Mouse (Mus musculus) layer of hippocampus, adult 9-11 months (tissue): ENCODE results near the gene Mag.
"Not testable (repeated sequence)": the region's sequence is repeated elsewhere in the genome, so short reads cannot be mapped to it uniquely, and the experiment has no call there.

Experiments
- DNase-seq: peaks from one replicate; pipeline ENCODE4 v3.0.0; 2022

Gene Mag

DNA sequence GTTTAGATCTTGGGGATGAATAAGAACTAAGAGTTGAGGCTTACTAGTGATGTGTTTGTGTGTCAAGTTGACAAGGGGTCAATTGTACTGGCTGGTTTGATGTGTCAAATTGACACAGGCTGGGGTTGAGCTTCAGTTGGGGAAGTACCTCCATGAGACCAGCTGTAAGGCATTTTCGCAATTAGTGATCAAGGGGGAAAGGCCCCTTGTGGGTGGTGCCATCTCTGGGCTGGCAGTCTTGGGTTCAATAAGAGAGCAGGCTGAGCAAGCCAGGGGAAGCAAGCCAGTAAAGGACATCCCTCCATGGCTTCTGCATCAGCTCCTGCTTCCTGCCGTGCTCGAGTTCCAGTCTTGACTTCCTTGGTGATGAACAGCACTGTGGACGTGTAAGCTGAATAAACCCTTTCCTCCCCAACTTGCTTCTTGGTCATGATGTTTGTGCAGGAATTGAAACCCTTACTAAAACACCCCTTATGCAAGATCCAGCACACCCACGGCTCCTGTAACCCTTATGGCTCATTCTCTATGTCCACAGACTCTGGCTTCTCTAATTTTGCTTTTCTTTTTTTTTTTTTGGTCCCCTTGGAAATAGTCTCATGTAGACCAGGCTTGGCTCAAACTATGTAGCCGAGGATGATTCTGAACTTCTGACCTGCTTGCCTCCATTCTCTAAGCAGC lies 20.9 kb upstream of the Mag start:
- DNase-seq, result not testable (repeated sequence)

DNA sequence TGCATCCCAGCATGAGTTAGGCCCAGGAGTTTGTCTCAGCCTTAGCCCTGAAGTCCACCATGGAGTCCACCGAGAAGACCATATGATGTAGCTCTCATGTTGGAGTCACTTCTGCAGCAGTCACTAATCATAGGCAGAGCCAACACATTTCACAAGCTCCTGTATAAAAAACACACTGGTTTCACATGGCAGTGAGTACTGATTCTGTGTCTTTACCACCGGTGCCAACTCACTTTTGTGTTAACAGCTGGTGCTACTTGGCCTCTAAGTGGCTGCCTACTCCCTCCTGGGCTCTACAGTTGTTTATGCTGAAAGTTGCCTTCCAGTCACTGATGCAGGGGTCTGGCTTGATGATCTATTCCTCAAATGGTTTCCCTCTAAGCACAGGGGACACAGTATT lies 9.9 kb upstream of the Mag start, which contains the start of gene Hamp2:
Gene Hamp2, minus strand, starts transcription at position 101 of the 400 bp plus-strand sequence.
- DNase-seq, result not testable (repeated sequence)

DNA sequence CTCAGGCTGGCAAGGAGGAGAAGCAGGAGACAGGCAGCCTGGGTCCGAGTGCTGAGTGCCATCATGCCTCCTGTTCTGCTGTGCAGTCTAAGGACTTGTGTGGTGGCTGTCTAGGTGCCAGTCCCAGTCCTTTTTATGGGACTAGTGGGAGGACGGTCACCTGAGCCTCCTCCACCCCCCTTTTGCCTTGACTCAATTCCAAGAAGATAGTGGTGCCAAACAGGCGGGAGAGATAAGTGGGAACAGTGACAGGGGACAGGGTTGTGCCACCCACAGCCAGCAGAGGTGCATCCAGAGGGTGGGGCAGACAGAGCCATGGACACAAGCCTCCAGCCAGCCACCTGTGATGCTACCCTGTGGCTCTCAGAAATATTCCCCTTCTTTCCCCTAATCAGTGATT lies 9.4 kb upstream of the Mag start:
- DNase-seq, result no peak

DNA sequence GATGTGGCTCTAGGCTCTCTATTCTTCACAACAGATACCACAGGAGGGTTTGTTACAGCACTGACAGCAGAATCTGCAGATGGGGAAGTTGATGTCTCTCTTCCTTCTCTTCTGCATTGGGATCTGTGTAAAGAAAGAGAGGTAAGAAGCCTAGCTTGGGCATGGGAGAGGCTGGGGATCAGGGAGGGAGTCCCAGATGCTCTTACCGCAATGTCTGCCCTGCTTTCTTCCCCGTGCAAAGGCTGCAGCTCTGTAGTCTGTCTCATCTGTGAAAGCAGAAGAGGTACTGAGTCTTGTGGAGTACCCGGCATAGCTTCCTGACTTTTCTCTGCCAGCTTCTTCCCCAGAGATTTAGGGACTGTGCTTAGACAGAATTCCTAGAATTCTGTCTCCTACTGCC lies 7.8 kb upstream of the Mag start:
- not testable (repeated sequence) for DNase-seq

DNA sequence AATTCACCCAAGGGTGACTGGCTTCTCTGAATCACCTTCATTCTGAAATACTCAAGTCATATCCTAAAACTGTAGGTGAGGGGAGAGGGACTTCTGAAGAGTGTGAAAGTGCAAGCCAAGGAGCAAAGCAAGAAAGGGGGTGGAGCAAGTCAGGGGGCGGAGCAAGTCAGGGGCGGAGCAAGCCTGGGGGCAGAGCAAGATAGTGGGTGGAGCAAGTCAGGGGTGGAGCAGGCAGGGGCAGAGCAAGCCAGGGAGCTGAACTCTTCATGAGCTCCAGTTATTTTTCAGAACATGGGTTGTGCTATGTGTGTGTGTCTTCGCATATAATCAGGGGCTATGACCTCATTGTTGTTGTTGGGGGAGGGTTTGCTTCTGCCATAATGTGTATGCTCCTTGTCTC lies 5.5 kb upstream of the Mag start:
- DNase-seq, result no peak

DNA sequence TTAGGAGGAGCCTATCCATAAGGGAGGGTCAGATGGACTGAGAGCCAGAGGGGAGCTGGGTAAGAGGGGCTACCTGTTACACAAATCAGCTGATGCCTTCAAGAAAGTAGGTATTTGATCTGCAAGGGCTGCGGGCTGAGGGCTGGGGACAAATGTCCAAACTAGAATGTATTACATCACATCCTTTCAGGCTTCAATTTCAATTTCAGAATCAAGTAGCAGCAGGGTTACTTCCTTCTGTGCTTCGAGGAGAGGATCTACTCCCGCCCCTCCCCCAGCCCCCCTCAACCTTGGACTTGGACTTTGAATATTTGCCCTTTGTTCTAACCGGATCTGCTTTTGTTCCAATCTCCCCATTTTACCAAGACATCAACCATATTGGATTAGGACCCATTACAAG lies 2.5 kb upstream of the Mag start:
- no peak for DNase-seq

DNA sequence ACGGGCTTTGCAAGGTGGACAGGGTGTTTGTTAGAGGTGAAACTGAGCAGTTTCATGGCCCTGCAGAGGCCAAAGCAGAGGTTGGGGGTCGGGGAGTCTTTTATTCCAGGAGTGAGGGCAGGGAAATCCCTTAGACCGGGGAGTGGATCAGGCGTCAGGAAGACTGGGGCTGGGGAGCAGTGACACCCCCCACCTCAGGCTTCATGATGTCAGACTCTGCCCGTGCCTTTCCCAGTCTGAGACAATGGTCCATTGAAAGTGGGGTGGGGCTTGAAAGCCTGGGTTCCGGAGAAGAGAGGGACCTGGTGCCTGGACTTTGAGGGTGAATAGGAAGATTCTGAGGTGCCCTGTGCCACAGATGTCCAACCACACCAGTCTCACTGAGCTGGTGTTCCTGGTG lies 2.0 kb upstream of the Mag start:
- DNase-seq, result peak; percentile 69

DNA sequence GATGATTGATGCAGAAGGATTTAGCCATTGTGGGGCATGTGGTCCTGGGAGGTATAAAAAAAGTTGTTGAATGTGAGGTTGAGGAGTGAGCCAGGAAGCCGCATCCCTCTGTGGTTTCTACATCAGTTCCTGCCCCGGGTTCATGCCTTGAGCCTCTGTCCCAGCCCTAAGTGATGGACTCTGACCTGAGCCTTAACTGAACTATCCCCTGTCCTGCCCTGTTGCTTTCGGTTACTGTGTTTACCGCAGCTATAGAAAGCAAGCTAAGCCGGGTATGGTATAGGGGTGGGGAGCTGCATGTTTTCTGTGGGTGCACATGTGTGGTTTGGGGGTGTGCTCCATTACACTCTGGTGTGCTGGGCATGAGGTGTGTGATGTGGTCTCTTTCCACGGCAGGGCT lies 4.9 kb downstream of the Mag start:
- no peak for DNase-seq

DNA sequence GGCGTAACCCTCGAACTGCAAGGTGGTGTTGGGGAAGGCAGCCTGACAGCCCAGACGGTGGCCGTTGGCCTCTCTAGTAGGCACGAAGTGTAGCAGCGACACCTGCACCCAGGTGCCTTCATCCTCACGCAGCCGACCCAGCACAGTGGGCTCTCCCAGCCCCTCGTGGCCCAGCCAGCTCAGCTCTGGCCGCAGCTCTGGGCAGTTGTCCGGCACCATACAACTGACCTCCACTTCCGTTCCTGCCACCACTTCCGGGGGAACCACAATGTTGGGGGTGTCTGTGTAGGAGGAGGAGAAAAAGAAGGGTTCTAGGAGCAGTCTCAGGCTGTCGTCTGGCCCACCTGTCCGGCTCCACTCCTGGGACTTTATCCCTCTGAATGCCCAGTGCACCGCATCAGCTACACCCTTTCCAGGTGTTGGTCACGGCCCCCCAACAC lies 5.7 kb downstream of the Mag start:
- no peak for DNase-seq

DNA sequence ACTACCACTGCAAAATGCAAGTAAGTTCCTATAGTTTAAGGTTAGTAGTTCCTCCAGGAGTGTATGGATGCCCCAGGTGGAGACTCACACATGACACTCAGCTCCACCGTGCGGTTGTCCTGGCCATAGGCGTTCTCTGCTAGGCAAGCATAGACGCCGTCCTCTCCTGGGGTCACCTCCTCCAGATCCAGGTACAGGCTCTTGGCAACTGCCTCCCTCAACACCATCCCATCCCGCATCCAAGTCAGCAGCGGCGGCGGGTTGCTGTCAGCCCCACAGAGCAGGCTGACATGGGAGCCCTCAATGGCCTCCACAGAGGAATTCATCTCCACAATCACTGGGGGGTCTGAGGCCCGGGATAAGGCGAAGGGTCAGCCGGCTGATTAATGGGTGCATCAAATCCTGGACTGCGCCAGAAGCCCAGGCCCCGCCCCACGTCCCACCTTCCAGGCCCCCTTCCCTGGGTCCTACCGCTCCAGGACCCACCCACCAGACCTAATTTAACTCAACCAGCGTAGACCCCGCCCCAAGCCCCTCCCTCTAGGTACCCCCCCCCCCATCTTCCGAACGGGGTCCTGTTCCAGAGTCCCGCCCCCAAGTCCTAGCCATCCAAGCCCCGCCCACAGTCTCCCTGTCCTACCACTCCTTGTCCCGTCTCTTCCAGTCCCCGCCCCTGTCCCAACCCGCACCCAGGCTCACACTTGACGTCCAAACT lies 6.2 kb downstream of the Mag start:
- DNase-seq, result no peak

DNA sequence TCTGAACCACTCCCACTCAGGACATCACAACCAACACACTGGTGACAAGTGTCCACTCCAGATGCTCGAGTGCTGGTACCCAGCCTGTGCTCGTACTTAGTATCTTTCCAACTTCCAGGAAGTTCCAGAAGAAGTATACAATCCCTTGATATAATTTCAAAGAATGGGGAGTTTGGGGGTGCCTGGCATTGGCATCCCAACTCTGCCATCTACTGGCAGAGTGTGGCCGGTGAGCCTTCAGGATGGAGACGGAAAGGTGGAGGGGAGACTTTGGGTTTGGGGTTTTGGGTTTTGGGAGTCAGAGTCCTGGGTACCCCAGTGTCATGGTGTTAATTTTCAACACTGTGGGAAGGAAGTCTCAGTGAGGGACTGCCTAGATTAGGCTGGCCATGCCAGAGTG lies 10.6 kb downstream of the Mag start:
- no peak for DNase-seq

DNA sequence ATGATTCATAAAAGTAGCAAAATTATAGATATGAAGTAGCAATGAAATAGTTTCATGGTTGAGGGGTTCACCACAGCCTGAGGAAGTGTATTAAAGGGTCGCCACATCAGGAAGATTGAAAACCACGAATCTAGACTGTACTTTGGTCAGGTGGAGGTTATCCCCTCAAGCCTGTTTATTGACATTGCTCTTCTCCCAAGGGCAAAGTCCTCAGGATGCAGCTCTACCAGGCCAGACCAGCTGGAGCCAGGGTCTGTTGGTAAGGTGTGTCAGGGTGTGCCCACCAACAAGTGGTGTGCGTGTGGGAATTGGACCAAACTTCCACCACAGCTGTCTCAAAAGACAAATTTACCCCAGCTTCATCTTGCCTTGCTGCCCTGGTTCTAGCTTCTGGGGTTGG lies 19.5 kb downstream of the Mag start:
- DNase-seq, result no peak

DNA sequence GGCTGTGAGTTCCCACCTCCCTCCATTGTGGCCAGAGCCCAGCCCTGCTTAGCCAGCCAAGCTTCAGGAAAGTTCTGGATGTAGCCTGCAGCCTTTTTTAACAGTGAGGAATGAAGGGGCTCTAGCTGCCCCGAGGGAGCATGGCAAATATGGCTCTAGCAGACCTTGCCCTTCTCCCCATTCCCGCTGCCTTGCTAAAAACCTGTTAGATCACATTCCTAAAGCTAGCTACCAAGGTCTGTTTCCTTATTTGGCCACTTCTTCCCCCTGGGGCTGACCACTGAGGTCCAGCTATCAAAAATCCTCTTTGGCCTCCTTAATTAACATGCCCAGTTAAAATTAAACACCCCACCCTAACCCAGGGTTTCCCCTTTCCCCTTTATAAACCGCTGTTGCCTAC lies 22.2 kb downstream of the Mag start:
- no peak for DNase-seq

DNA sequence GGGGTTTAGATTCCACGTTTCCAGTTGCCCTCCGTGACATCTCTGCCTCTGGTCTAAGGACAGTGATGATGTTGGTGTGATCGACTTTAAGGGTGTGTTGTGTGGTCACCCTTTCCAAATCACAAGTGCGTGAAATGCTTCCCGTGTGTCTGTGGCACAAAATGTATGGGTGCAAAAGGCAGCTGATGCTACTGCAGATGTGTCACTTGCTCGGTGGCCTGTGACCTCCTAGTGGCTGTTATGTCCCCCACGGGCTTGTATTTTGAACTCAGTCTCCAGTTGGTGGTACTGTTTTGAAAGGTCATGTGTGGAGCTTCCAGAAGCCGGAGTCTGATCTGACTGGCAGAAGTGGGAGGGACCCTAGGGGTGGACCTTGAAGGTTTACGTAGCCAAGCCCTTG lies 22.9 kb downstream of the Mag start:
- DNase-seq, result no peak

DNA sequence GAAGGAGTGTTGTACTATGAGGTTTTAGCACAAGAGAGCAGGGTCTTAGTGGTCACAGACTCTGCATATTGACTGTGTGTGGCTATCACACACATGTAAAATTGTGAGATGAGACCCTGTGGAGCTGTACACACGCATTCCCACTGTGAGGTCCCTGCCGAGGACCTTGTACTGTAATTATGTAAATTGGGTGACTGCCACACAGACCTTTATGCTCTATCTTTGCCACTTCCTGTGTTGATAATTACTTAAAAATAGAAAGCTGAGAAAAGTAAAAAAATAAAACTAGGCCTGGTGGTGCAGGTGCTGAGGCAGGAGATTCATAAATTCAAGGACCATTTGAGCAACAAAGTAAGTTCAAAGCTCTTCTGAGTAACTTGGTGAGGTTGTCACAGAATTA lies 24.0 kb downstream of the Mag start:
- no peak for DNase-seq

DNA sequence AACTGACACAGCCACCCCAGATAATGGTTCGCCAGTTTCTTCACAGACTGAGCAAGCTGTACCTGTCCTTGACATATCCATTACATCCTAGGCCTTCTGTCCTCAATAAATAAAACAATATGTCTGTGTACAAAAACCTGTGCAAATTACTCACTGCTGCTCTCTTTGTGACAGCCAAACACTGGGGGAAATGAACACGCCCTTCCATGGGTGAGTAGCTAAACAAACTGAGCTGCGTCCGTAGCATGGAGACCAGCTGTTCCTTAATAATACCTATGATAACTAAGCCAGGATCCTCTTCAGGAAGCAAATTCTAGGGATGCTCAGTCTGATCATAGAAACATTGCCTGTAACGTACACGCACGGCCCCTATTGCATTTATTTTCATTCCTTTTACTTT lies 25.9 kb downstream of the Mag start:
- DNase-seq, result no peak

DNA sequence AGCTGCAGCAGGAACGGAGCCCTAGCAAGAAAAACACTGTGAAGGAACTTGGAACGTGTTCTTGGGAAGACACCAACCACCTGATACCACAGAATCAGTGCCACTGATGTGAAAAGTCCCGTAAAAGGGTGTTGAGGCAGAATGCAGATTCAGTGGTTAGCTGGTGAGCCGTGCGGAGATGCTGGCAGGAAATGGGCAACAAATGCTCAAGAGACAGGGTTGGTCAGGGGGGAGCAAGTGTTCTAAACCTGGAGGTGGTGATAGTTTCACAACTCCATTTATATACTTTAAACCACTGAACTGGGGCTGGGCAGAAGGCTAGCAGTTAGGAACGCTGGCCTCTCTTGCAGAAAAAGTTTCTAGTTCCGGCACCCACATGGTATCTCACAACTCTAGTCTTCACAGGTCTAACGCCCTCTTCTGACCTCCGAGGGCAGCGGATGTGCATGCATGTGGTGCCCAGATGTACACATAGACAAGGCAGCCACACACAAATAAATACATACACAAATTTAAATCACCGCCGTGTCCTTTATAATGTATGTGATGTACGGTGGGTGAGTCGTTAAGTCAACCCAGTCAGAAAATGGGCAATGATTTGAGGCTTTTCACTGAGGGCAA lies 27.0 kb downstream of the Mag start:
- no peak for DNase-seq

DNA sequence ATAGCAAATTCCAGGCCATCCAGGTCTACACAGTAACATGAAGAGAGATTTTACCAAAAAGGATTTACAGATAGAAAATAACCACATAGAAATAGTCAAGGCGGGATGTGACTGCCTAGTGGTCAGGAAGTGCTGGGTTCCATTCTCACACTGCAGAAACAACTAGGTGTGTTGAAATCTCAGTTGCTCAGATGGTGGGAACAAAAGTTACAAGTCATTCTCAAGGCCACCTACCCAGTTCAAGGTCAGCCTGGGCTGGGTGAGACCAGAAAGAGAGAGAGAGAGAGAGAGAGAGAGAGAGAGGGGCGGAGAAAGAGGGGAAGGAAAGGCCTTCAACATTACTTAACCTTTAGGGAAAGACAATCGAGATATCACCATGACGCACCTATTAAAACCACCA lies 27.8 kb downstream of the Mag start:
- DNase-seq, result no peak

DNA sequence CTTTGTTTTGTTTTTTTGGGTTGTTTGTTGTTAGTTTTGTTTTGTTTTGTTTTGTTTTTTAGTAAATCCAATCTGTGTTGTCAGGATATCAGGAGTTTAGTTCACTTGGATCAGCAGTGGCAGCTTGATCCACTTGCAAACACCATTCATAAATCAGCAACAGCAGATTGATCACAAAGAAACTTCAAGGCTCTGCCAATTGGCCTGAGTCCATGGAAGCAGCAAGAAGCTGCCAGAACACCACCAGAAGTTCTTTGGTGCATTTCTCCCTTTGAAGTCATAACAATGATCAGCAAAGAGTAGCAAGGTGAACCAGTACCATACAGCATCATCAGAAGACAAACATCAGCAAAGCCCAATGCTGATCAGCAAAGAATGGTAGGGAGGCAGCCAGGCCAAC lies 30.6 kb downstream of the Mag start:
- no peak for DNase-seq

DNA sequence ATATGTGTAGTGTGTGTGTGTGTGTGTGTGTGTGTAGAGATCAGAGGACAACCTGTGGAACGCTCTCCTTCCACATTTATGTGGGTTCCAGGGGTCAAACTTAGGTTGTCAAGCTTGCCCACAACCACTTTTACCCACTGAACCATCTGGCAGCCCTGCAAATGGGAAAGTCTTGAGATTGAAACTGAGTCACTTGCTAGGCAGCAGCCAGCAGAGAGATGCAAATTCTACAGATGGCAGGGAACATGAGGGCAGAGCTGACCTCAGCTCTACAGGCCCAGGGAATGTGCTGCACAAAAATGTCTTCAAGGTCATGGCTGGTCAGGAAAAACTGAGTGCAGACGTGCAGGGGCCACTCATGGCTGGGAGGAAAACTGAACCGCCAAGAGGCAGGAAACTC lies 33.3 kb downstream of the Mag start:
- DNase-seq, result no peak

DNA sequence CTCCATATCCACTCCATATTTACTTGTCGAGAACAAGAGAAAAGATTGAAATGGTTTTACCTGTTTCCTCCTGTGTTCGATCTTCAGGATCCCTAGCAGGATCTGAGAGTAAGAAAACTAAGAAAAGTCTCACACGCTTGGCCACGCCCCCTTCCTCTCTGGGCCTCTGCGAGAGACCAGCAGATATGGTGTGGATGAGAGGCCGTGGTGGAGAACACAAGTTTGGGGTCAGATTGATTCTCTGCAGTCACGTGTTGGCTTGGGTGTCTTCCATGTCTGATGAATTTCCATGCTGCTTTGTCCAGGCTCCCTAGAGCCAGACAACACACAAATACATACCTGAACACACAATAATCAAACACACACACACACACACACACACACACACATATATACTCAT lies 34.5 kb downstream of the Mag start, which contains the start of gene Cd22:
Gene Cd22, minus strand, starts transcription at position 167 of the 400 bp plus-strand sequence.
- DNase-seq, result no peak

DNA sequence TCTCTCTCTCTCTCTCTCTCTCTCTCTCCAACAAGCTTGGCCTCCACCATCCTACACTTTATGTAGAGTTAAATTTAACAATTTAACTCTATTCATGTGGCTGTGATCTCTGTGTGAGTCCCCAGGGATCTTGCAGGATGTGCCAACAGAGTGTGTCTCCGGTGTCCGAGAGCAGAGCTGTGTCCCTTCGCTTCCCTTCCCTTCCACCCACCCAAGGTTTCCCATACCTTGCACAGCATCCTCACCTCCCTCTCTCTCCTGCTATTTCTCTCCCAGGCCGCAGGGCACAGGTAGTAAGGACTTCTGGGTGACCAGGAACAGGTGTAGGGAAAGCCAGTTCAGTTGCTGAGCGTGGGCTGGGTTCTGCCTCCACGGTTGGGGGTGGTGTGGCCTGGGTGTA lies 35.7 kb downstream of the Mag start:
- no peak for DNase-seq

DNA sequence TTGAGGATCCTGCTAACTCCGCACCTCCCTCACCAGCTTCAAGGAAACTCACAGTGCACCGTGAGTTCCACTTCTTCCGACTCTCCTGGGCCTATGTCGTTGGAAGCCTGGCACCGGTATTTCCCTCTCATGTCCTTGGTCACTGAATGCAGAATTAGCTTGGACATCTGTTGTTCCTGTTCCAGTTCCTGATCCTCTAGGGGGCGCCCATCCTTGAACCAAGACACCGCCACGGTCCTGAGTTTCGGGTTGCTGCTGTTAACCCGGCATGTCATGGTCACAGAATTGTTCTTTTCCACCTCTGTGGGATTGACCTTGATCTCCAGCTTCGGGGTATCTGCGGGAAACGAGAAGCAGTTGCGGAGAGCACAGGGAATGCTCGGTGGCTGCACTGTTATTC lies 41.6 kb downstream of the Mag start:
- peak; percentile 58 for DNase-seq

DNA sequence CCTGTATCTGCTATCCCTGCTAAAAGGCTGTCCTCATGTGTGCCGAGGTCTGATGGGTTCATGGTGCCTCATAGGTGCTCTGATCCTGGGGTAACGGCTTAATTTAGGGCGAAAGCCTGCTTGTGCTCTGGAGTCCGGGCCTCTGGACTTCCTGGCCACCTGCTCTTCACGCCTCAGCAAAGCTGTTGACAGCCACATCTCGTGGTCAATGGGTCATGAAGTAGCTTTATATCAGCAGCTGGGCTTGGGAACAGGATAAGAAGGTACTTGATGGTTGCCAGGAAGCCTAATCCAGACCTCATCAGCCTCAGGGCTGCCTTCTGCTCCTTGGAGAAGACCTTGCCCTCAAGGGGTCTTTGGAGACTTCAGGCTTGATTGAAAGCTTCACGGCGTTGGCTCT lies 51.3 kb downstream of the Mag start:
- no peak for DNase-seq
